Mouse (Mus musculus): ENCODE measurements around the gene Plpp6. TPM values are rescaled to one million over a fixed set of nuclear protein-coding genes. Genes with fewer than 3 reads are reported as not detected.
A peak's percentile ranks its signal among the peaks of the same experiment; 100 is the strongest.

Gene Plpp6
- total and polyA plus RNA-seq, 3 experiments, result 5.3 to 6.6 (median 5.6) TPM

DNA sequence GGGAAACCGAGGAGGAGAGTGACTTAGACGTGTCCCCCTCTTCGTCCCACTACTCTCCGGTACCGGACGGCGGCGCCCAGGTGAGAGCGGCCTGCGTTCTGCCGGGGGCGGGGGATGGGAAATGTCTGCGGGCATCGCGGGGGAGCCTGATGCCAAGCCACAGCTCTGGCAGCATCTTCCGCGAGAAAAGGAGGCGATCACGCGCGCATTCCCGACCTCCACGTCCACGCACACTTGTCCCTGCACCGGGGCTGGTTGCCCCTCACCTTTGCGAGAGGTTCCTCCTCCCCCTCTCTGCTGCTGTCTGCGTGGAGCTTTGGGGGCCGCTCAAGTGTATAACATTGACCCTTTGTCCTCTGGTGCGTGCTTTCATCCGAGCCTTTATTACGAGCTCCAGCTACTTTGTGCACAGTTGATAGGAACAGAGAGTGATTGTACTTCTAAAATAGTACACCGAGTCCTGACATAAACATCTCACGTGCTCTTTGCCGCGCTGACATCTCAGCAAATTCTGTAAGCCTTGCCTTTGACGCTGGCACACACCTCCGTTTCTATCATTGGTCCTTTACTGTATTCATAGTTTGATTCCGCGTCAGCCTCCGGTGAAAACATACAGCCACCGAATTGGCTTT lies 27.0 kb downstream of the Plpp6 start:
- in situ Hi-C loops (cut with MboI; ENCODE audit: low pct_ligation_motif_present, low pct_unique_long_range_greater_than_20kb, low sequenced_read_pairs) (no loop called here), dilution Hi-C loops (cut with MboI; ENCODE audit: extremely low pct_ligation_motif_present, extremely low pct_unique_long_range_greater_than_20kb, low sequenced_read_pairs) (no loop called here)
- DNase-seq (ENCODE audit: extremely low read depth), result peak; percentile 33
- peaks cover 19% of the 10 kb centered on the region for H3K79me2 ChIP-seq (replicated peaks; ENCODE audit: control insufficient read depth, extremely low read depth, insufficient read depth, poor library complexity, severe bottlenecking)
- H3K4me1 ChIP-seq (ENCODE audit: control insufficient read depth in 1 of 2, insufficient read depth in 2 of 2), result peaks cover 5 to 13% of the 10 kb centered on the region in 2 experiments; a peak in 3 of 4 replicates
- peaks cover 12 to 28% of the 10 kb centered on the region in 2 experiments for H3K36me3 ChIP-seq (replicated peaks in 1 of 2; ENCODE audit: control insufficient read depth in 1 of 2, insufficient read depth in 1 of 2, low read length in 1 of 2)
- peaks cover 4% of the 10 kb centered on the region for H3K27me3 ChIP-seq (replicated peaks)
- H3K4me3 ChIP-seq (replicated peaks in 1 of 3; ENCODE audit: low read depth in 2 of 3, low read length in 2 of 3, poor library complexity in 1 of 3), result peak overlapping the region; percentile 77 to 97 (median 92)
- H3K4me2 ChIP-seq (ENCODE audit: insufficient read depth, low read depth, poor library complexity, severe bottlenecking), result peak overlapping the region; percentile 75
- H3K27ac ChIP-seq (ENCODE audit: insufficient read depth, low read depth), result peak overlapping the region; percentile 5; the same call in 1 of the 2 replicates
- peak overlapping the region; percentile 64 for H3K9ac ChIP-seq (ENCODE audit: insufficient read depth, low read depth)
- TF ChIP-seq ELF1 (IDR thresholded peaks at IDR 0.05; ENCODE audit: low read depth, low read length), result no peak
- peak; percentile 42; the same call in 1 of the 2 replicates for TF ChIP-seq POLR2A (IDR thresholded peaks at IDR 0.05; ENCODE audit: low read depth, low read length)
- TF ChIP-seq SIN3A (IDR thresholded peaks at IDR 0.05; ENCODE audit: low read length), result peak; percentile 31; the same call in 1 of the 2 replicates
- peak; percentile 46; the same call in 1 of the 2 replicates for TF ChIP-seq MAX (IDR thresholded peaks at IDR 0.05; ENCODE audit: low read length)
- 0 out of 2 replicates have a peak, but pooled peaks have one; percentile 1 for TF ChIP-seq IRF4 (IDR thresholded peaks at IDR 0.05; ENCODE audit: low read depth, low read length)
- peak; percentile 73; the same call in 1 of the 2 replicates for TF ChIP-seq MXI1 (IDR thresholded peaks at IDR 0.05; ENCODE audit: low read depth, low read length)
- TF ChIP-seq BHLHE40 (IDR thresholded peaks at IDR 0.05; ENCODE audit: low read depth, low read length), result peak; percentile 75
- TF ChIP-seq JUND (conservative IDR thresholded peaks at IDR 0.05; ENCODE audit: low read depth, low read length), result no peak
- H3K9me3 ChIP-seq (replicated peaks; ENCODE audit: low read length), result no peaks in the 10 kb centered on the region

DNA sequence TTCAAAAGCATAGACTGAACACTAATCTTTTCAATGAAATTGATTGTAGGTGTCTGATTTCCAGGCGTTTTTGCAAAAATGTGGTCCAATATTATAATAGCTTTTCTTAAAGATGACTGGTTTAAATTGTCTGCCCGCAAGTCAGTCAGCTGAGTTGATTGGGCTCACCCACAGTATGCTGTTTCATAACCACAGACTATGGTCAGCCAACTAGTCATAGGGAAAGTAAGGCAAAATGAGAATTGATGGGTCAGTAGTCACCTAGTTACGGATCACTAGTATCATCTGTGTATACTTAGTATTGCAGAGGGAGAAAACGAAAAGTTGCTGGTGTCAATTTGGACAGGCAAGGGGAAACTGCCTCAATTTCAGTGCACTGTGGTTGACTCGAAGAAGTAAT lies 27.6 kb downstream of the Plpp6 start:
- Histone ChIP-seq H3K4me3 (replicated peaks in 1 of 3; ENCODE audit: low read depth in 2 of 3, low read length in 2 of 3, poor library complexity in 1 of 3) (peak overlapping the region; percentile 77 to 97 (median 92)), H3K27me3 (replicated peaks) (peaks cover 4% of the 10 kb centered on the region), H3K36me3 (replicated peaks in 1 of 2; ENCODE audit: control insufficient read depth in 1 of 2, insufficient read depth in 1 of 2, low read length in 1 of 2) (peaks cover 14 to 35% of the 10 kb centered on the region in 2 experiments), H3K4me1 (ENCODE audit: control insufficient read depth in 1 of 2, insufficient read depth in 2 of 2) (peaks cover 5 to 13% of the 10 kb centered on the region in 2 experiments; a peak in 3 of 4 replicates), H3K9me3 (replicated peaks; ENCODE audit: low read length) (no peaks in the 10 kb centered on the region), H3K27ac (ENCODE audit: insufficient read depth, low read depth) (no peak overlapping the region), H3K9ac (ENCODE audit: insufficient read depth, low read depth) (peak overlapping the region; percentile 64), H3K4me2 (ENCODE audit: insufficient read depth, low read depth, poor library complexity, severe bottlenecking) (peak overlapping the region; percentile 75), H3K79me2 (replicated peaks; ENCODE audit: control insufficient read depth, extremely low read depth, insufficient read depth, poor library complexity, severe bottlenecking) (peaks cover 19% of the 10 kb centered on the region)
- DNase-seq (ENCODE audit: extremely low read depth), result peak; percentile 37
- dilution Hi-C loops (cut with MboI; ENCODE audit: extremely low pct_ligation_motif_present, extremely low pct_unique_long_range_greater_than_20kb, low sequenced_read_pairs) (no loop called here), in situ Hi-C loops (cut with MboI; ENCODE audit: low pct_ligation_motif_present, low pct_unique_long_range_greater_than_20kb, low sequenced_read_pairs) (no loop called here)
- TF ChIP-seq CHD2 (IDR thresholded peaks at IDR 0.05; ENCODE audit: low read length) (peak; percentile 26; the same call in 1 of the 2 replicates), USF1 (IDR thresholded peaks at IDR 0.05; ENCODE audit: low read depth, low read length) (no peak), TCF12 (IDR thresholded peaks at IDR 0.05; ENCODE audit: low read depth, low read length) (no peak), HCFC1 (IDR thresholded peaks at IDR 0.05; ENCODE audit: low read depth, low read length) (no peak), CTCF (conservative IDR thresholded peaks at IDR 0.05 in 1 of 2, IDR thresholded peaks at IDR 0.05 in 1 of 2; ENCODE audit: low read depth in 2 of 2, low read length in 2 of 2) (no peak), UBTF (IDR thresholded peaks at IDR 0.05; ENCODE audit: low read depth, low read length) (no peak), MYC (IDR thresholded peaks at IDR 0.05; ENCODE audit: low read depth, low read length) (no peak), ZC3H11A (IDR thresholded peaks at IDR 0.05; ENCODE audit: low read depth, low read length) (no peak), ETS1 (conservative IDR thresholded peaks at IDR 0.05; ENCODE audit: low read depth, low read length) (peak; percentile 77), ELF1 (IDR thresholded peaks at IDR 0.05; ENCODE audit: low read depth, low read length) (no peak), BHLHE40 (IDR thresholded peaks at IDR 0.05; ENCODE audit: low read depth, low read length) (peak; percentile 72), POLR2A (IDR thresholded peaks at IDR 0.05; ENCODE audit: low read depth, low read length) (no peak), E2F4 (IDR thresholded peaks at IDR 0.05; ENCODE audit: insufficient replicate concordance, low read depth, low read length) (no peak), USF2 (conservative IDR thresholded peaks at IDR 0.05; ENCODE audit: low read depth, low read length) (no peak), JUND (conservative IDR thresholded peaks at IDR 0.05; ENCODE audit: low read depth, low read length) (peak; percentile 54), ZKSCAN1 (IDR thresholded peaks at IDR 0.05; ENCODE audit: borderline replicate concordance, low read depth, low read length) (no peak), NRF1 (IDR thresholded peaks at IDR 0.05; ENCODE audit: low read depth, low read length) (no peak), EP300 (IDR thresholded peaks at IDR 0.05; ENCODE audit: low read length) (0 out of 2 replicates have a peak, but pooled peaks have one; percentile 43), JUN (IDR thresholded peaks at IDR 0.05; ENCODE audit: insufficient read depth, low read depth, low read length) (no peak), NELFE (IDR thresholded peaks at IDR 0.05; ENCODE audit: low read depth, low read length) (no peak), MXI1 (IDR thresholded peaks at IDR 0.05; ENCODE audit: low read depth, low read length) (no peak), RAD21 (IDR thresholded peaks at IDR 0.05; ENCODE audit: low read depth, low read length) (no peak), SMC3 (IDR thresholded peaks at IDR 0.05; ENCODE audit: low read depth, low read length) (no peak), TBP (conservative IDR thresholded peaks at IDR 0.05; ENCODE audit: low read depth, low read length) (no peak), MEF2A (IDR thresholded peaks at IDR 0.05; ENCODE audit: borderline replicate concordance, low read depth, low read length) (no peak), POLR2AphosphoS2 (IDR thresholded peaks at IDR 0.05; ENCODE audit: low read depth, low read length) (no peak), CHD1 (IDR thresholded peaks at IDR 0.05; ENCODE audit: low read depth, low read length) (no peak), ZNF384 (IDR thresholded peaks at IDR 0.05; ENCODE audit: low read depth, low read length) (no peak)
